Mouse (Mus musculus) liver, embryonic 11.5 days (tissue): ENCODE data around the gene Arhgef40. TPM values are rescaled to one million over a fixed set of nuclear protein-coding genes. Genes with fewer than 3 reads are reported as not detected.
"Not testable (repeated sequence)": the region's sequence is repeated elsewhere in the genome, so short reads cannot be mapped to it uniquely, and the experiment has no call there.

Experiments used
- ATAC-seq: fragments of 200-750 bp; cut with Nextera tagmentation; replicated peaks from 2 replicates; pipeline ENCODE4 v1.8.0; 2017; ENCODE audit warnings: moderate number of reproducible peaks, mild to moderate bottlenecking, moderate TSS enrichment, moderate library complexity; ENCODE audit not compliant: low FRiP score
- DNase-seq: peaks from one replicate; pipeline ENCODE4 v3.0.0-alpha.2; 2017; ENCODE audit warnings: low spot score
- H3K27ac ChIP-seq: fragments of 300-500 bp; sonication (generic); 2 replicates; pipeline ENCODE4 v1.5.1; 2014; ENCODE audit warnings: mild to moderate bottlenecking, low read depth, low read length, control low read depth
- H3K27me3 ChIP-seq: fragments of 300-500 bp; sonication (generic); replicated peaks from 2 replicates; pipeline ENCODE4 v1.6.1; 2014; ENCODE audit warnings: low read length, mixed read lengths; ENCODE audit not compliant: control insufficient read depth, insufficient read depth
- H3K36me3 ChIP-seq: fragments of 300-500 bp; sonication (generic); 2 replicates; pipeline ENCODE4 v1.6.1; 2014; ENCODE audit warnings: mild to moderate bottlenecking, low read length, moderate library complexity, mixed read lengths; ENCODE audit not compliant: control insufficient read depth, insufficient read depth
- H3K4me1 ChIP-seq: fragments of 300-500 bp; sonication (generic); replicated peaks from 2 replicates; pipeline ENCODE4 v1.6.1; 2014; ENCODE audit warnings: low read length, mixed read lengths; ENCODE audit not compliant: control insufficient read depth, insufficient read depth
- H3K4me2 ChIP-seq: fragments of 300-500 bp; sonication (generic); 2 replicates; pipeline ENCODE4 v1.6.1; 2014; ENCODE audit warnings: mild to moderate bottlenecking, control low read depth, moderate library complexity
- H3K4me3 ChIP-seq: fragments of 300-500 bp; sonication (generic); 2 replicates; pipeline ENCODE4 v1.5.1; 2014; ENCODE audit warnings: low read depth, low read length, control low read depth
- H3K9ac ChIP-seq: fragments of 300-500 bp; sonication (generic); 2 replicates; pipeline ENCODE4 v1.6.1; 2014; ENCODE audit warnings: low read depth, low read length, control low read depth
- H3K9me3 ChIP-seq: fragments of 300-500 bp; sonication (generic); 2 replicates; pipeline ENCODE4 v1.6.1; 2016; ENCODE audit warnings: low read length, inconsistent platforms, mixed read lengths; ENCODE audit not compliant: control insufficient read depth
- WGBS: fragments of 180-500 bp; shearing (Covaris S2); extraction: QIAGEN DNeasy Blood & Tissue Kit; methylation state at CpG from one replicate; pipeline ENCODE4 v1.1.7; 2014; 5-methylcytosine and 5-hydroxymethylcytosine counted together
- polyA plus RNA-seq: library from polyadenylated mRNA; unstranded; fragments of >200 nt; fragmentation: Nextera tagmentation; extraction: Ambion mirVana; gene quantifications from 2 replicates; pipeline ENCODE4 v1.2.1, GENCODE M21; 2014

The Arhgef40 gene
- polyA plus RNA-seq, 1 experiment from 2014 or later = 61.8 TPM

DNA sequence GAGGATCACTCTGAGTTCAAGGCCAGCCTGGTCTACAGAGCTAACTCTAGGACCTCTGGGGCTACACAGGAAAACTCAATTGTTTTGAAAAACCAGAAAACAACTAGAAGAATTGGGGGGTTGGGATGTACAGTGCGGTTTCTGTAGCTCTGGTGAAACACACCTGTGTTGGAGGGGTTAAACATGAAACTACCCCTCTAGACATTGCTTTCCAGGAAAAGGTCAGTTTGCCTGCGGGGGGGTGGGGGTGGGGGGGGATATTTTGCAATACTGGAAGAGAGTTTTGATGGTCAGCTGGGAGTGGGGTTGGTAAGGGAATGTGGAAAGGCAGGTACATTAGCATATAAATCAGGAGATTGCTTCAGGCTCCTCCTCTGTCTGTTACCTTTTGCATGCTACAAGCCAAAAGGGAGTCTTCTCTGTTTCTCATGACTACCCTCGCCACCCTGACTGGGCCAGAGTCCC, 37.8 kb downstream of the Arhgef40 start:
- ATAC-seq = no peak
- Histone ChIP-seq H3K4me1 (peaks cover 41% of the 10 kb centered on the region), H3K4me3 (peak overlapping the region; percentile 26), H3K9me3 (no peaks in the 10 kb centered on the region), H3K27me3 (no peaks in the 10 kb centered on the region), H3K36me3 (0 out of 2 replicates have a peak, but pooled peaks cover 3% of the 10 kb centered on the region), H3K4me2 (peak overlapping the region; percentile 55), H3K27ac (peak overlapping the region; percentile 99), H3K9ac (peak overlapping the region; percentile 49)
- DNase-seq = no peak
- WGBS = 64% methylated on average over 3 of the region's 3 CpGs

DNA sequence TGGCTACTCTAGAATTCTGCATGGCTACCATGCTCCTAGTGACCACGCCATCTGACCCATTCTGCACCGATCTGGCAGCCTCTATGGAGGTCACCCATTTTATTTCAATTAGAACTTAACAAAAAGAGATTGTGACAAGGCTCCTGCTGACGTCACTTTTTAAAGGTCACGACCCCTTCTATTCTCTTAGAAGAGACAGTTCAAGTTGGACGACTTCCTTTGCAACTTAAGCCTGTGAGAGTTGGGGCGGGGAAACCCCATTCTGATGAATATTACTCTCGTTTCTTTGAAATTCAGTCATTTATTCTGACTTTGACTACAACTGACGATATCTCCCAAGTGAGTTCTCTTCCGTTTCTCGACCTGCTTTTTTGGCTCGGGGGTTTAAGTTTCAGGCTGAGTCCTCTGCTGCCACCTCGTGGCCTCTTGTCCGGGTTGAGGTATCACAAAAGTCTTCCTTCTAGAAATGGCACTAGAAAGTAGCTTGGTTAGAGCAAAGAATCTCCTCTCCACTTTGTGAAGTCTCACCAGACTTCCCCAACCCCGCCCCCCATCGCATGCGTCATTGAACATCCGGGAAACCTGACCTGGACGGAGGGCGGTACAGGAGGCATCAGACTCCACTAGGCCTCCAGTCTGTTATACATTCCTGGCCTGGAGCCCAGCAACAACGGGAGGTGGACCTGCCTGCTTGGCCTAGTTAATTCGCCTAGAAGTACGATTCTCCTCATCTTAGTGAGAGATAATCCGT, 38.4 kb downstream of the Arhgef40 start:
- Histone ChIP-seq H3K4me3 (peak overlapping the region; percentile 26), H3K9ac (peak overlapping the region; percentile 49), H3K4me2 (peak overlapping the region; percentile 55), H3K27ac (peak overlapping the region; percentile 99), H3K4me1 (peaks cover 38% of the 10 kb centered on the region), H3K27me3 (no peaks in the 10 kb centered on the region), H3K9me3 (no peaks in the 10 kb centered on the region), H3K36me3 (0 out of 2 replicates have a peak, but pooled peaks cover 3% of the 10 kb centered on the region)
- 8% methylated on average over 23 of the region's 23 CpGs for WGBS
- peak; percentile 89 for DNase-seq
- ATAC-seq = peak; percentile 16

DNA sequence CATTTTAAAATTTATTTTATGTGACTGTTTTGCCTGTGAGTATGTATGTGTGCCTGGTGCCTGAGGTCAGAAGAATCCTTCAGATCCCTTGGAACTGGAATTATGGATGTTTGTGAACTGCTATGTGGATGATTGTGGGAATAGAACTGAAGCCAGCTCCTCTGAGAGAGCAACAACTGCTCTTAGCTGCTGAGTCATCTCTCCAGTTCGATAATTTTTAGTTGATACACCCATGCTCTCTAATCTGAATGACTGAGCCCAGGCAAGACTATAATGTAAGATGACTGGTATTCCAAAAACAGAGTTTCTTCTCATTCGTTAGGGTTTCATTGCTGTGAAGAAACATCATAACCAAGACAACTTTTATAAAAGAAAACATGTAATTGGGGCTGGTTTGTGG, 39.6 kb downstream of the Arhgef40 start:
- H3K27me3 ChIP-seq = no peaks in the 10 kb centered on the region
- no peak overlapping the region for H3K4me3 ChIP-seq
- DNase-seq (no peak), ATAC-seq (no peak)
- H3K27ac ChIP-seq = peak overlapping the region; percentile 99; the same call in 1 of the 2 replicates
- H3K4me1 ChIP-seq = peaks cover 26% of the 10 kb centered on the region
- no peak overlapping the region for H3K9ac ChIP-seq
- H3K4me2 ChIP-seq = peak overlapping the region; percentile 55; the same call in 1 of the 2 replicates
- 59% methylated on average over 2 of the region's 2 CpGs for WGBS
- H3K9me3 ChIP-seq = no peaks in the 10 kb centered on the region
- H3K36me3 ChIP-seq = no peaks in the 10 kb centered on the region

DNA sequence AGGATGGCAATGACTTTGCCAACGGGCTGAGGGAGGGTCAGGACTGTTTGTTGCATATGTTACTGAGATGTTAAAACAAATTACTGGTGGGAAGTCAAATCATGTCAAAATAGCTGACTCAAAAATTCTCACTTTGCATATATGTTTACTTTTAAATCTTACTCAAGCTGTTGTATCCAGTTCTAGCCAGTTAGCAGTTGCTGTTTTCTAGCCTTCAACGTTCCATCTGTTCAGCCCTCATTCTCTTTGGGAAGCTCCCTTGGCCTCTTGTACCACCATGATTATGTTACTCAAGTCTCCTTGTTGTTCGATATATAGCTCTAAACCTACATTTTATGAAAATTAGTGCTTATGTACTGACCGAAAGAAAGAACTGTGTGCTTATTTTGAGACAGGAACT, 41.8 kb downstream of the Arhgef40 start:
- no peak overlapping the region for H3K27ac ChIP-seq
- H3K36me3 ChIP-seq = no peaks in the 10 kb centered on the region
- WGBS = 83% methylated on average over 4 of the region's 4 CpGs
- no peak for ATAC-seq
- H3K4me1 ChIP-seq = peaks cover 20% of the 10 kb centered on the region
- H3K4me2 ChIP-seq = no peak overlapping the region
- H3K9ac ChIP-seq = no peak overlapping the region
- H3K27me3 ChIP-seq = no peaks in the 10 kb centered on the region
- DNase-seq = no peak
- H3K4me3 ChIP-seq = no peak overlapping the region
- H3K9me3 ChIP-seq = no peaks in the 10 kb centered on the region

DNA sequence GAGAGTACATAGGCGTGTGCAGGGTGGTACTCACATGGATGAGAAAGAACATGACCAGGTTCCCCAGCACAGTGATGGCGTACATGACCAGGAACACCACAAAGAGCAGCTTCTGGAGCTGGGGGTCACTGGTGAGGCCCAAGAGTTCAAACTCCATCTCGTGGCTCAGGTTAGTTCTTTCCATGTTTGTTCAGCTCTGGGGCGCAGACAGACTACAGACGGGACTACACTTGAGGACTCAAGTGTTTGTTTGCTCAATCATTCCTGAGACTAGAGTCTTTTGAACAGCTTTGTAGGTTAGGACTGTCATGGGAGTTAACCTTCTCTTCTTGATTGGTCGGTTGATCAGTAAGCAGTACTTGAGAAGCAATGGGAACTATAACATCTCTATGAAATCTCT, 51.4 kb downstream of the Arhgef40 start:
- Histone ChIP-seq H3K27me3 (0 out of 2 replicates have a peak, but pooled peaks cover 2% of the 10 kb centered on the region), H3K4me1 (no peaks in the 10 kb centered on the region), H3K4me2 (no peak overlapping the region), H3K36me3 (no peaks in the 10 kb centered on the region), H3K9ac (no peak overlapping the region), H3K4me3 (no peak overlapping the region), H3K27ac (no peak overlapping the region), H3K9me3 (no peaks in the 10 kb centered on the region)
- 81% methylated on average over 6 of the region's 6 CpGs for WGBS
- DNase-seq (no peak), ATAC-seq (no peak)

DNA sequence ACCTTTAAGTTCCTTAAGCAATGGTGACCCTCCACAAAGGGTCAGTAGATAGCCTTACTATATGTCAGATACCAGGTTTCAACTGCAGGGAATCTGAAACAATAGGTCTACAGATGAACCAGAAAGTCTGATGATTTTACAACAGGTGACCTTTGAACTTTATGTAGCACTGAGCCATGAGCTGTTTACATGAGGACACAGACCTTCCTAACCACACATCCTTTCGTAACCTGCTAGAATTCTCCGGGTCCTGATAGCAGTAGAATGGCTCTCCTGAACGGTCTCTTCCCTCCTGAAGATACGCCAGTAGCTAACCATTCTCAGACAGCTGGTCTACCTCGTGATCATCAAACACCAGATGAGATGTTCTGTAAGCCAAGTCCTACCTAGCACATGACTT, 54.8 kb downstream of the Arhgef40 start:
- Histone ChIP-seq H3K27me3 (0 out of 2 replicates have a peak, but pooled peaks cover 2% of the 10 kb centered on the region), H3K4me3 (no peak overlapping the region), H3K4me1 (no peaks in the 10 kb centered on the region), H3K9ac (no peak overlapping the region), H3K4me2 (no peak overlapping the region), H3K36me3 (no peaks in the 10 kb centered on the region), H3K9me3 (no peaks in the 10 kb centered on the region), H3K27ac (no peak overlapping the region)
- WGBS = 74% methylated on average over 5 of the region's 5 CpGs
- no peak for ATAC-seq
- no peak for DNase-seq

DNA sequence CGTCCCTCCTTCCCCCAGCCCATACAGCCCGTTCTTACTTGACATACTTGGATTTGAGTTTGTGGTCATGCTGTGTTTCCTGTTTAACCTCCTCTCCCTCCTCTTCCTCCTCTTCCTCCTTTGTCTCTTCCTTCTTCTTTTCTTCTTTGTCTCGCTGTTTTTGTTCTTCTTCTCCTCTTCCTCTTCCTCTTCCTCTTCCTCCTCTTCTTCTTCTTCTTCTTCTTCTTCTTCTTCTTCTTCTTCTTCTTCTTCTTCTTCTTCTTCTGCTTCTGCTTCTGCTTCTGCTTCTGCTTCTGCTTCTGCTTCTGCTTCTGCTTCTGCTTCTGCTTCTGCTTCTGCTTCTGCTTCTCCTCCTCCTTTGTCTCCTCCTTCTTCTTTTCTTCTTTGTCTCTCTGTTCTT, 57.8 kb downstream of the Arhgef40 start, which contains the start of gene Olfr221:
Gene Olfr221 (minus strand): TSS at position 101 of the 400 bp plus-strand sequence.
- not testable (repeated sequence) for H3K4me1 ChIP-seq, H3K27me3 ChIP-seq, H3K4me2 ChIP-seq, ATAC-seq, DNase-seq, H3K36me3 ChIP-seq, H3K4me3 ChIP-seq, H3K9me3 ChIP-seq, H3K9ac ChIP-seq, H3K27ac ChIP-seq
- WGBS = 41% methylated on average over 3 of the region's 3 CpGs

DNA sequence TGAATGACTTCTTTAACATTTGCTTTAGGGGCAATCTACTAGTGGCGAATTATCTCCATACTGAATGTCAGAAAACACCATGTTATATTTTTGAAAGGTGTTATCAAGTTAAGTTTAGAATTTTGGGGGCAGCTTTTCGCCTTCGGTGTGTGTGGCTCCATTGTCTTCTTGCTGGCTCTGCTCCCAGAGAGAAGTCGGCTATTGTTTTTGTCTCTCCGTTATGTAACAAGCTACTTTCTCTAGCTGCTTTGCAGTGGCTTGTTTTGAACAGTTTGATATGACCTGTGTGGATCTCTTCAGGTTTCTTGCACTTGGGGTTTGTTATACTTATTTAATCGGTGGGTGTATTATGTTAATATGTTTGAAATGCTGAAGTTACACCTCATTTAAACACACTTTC, 58.9 kb downstream of the Arhgef40 start:
- Histone ChIP-seq H3K27ac (no peak overlapping the region), H3K4me1 (no peaks in the 10 kb centered on the region; the same call in 1 of the 2 replicates), H3K4me2 (no peak overlapping the region), H3K9me3 (no peaks in the 10 kb centered on the region), H3K4me3 (no peak overlapping the region), H3K9ac (no peak overlapping the region), H3K36me3 (no peaks in the 10 kb centered on the region), H3K27me3 (no peaks in the 10 kb centered on the region)
- ATAC-seq = no peak
- DNase-seq = no peak
- 75% methylated on average over 6 of the region's 6 CpGs for WGBS
